Mouse (Mus musculus): ENCODE results near the gene Dido1. TPM values are rescaled to one million over a fixed set of nuclear protein-coding genes. Genes with fewer than 3 reads are reported as not detected.

Dido1 gene
- 26.1 and 26.3 TPM in 2 replicates for polyA plus RNA-seq (2012; rRNA removed)

GRCm38 (mm10) chr2:180709923-180710272 is at the start of gene Dido1, which contains the start of gene Gid8:
Dido1 (minus strand) TSS chr2:180709999.
Gid8 (plus strand) TSS chr2:180710117.

GRCm38 (mm10) chr2:180724585-180725413 is 15.0 kb upstream of the Dido1 start, which contains the start of gene Slc17a9:
Slc17a9 (plus strand) TSS chr2:180725263.

DNA sequence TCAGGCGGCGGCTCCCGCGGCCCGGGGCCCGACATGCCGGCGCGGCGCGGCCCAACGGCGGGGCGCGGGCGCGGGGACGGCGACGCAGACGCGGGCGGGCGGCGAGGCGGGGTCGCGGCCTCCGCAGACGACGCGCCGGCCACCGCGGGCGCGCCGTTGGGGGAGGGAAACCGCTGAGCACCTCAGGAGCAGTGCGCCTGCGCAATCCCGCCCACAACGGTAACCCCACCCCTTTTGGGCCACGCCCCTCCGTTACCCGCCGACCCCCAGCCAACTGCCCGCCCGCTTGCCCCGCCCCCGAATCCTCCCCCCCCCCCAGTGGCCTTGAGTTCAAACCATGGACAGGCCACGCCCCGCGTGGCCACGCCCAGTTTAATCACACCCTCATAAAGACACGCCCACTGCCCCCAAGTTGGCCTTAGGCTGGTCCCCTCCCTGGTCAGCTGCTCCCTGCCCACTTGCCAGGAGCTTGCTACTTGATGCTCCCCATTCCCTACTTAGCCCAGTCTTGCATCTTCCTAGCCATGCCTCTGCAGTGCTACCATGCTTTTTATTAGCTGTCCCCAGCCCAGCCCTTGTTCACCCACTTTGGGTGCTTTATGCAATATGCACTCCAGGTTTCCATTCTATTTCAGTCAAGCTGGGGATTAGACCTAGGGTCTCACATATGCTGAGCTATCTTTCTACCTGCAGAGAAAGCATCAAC is 67.1 kb downstream of the Dido1 start, which contains the start of gene Tcfl5:
TSS of gene Tcfl5 (minus strand) at position 154 of the 706 bp plus-strand sequence.

Other genes with a start within 250 kb of the Dido1 start
- gene Ntsr1, start 210.0 kb downstream of the Dido1 start, polyA plus RNA-seq (2012; rRNA removed) = 12.6 and 16.3 TPM in 2 replicates
- 52.4 and 56.0 TPM in 2 replicates for gene Mrgbp, start 128.7 kb downstream of the Dido1 start, polyA plus RNA-seq (2012; rRNA removed)
- 85.1 and 89.2 TPM in 2 replicates for gene Ogfr, start 120.8 kb downstream of the Dido1 start, polyA plus RNA-seq (2012; rRNA removed)
- gene Col9a3, start 112.2 kb downstream of the Dido1 start, polyA plus RNA-seq (2012; rRNA removed) = 51.3 and 56.5 TPM in 2 replicates
- gene Tcfl5, start 67.3 kb downstream of the Dido1 start, polyA plus RNA-seq (2012; rRNA removed) = 2.5 and 3.3 TPM in 2 replicates
- 56.6 and 56.7 TPM in 2 replicates for gene Gid8, start 118 bp upstream of the Dido1 start, polyA plus RNA-seq (2012; rRNA removed)
- 0.43 and 0.86 TPM in 2 replicates for gene Slc17a9, start 15.3 kb upstream of the Dido1 start, polyA plus RNA-seq (2012; rRNA removed)
- gene Bhlhe23, start 66.9 kb upstream of the Dido1 start, polyA plus RNA-seq (2012; rRNA removed) = 1.5 and 2.1 TPM in 2 replicates
- gene Ythdf1, start 210.9 kb upstream of the Dido1 start, polyA plus RNA-seq (2012; rRNA removed) = 51.1 and 56.8 TPM in 2 replicates
- gene Birc7, start 219.0 kb upstream of the Dido1 start, polyA plus RNA-seq (2012; rRNA removed) = 0.03 and 0.09 TPM in 2 replicates
- gene Nkain4, start 244.7 kb upstream of the Dido1 start, polyA plus RNA-seq (2012; rRNA removed) = 48.1 and 57.6 TPM in 2 replicates